Mouse (Mus musculus): ENCODE measurements around the gene Slc13a2.

Gene Slc13a2

DNA sequence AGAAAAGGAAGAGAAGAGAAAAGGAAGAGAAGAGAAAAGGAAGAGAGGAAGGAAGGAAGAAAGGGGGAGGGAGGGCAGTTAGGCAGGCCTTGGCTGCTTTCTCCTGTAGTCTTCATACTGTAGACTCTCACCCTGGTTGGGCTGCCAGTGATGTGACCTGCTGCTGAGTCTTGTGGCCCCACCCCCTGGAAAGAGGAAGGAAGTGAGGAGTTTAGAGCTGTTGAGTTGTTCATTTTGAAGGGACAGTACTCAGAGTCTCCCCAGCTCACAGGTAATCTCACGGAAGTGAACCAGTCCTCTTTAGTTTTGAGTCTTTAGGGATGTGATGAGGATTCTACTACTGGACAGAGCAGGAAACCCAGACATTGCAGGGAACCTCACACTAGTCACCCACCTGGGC lies 68.9 kb downstream of the Slc13a2 start:
- peak; percentile 44 for DNase-seq (ENCODE audit: low spot score)

DNA sequence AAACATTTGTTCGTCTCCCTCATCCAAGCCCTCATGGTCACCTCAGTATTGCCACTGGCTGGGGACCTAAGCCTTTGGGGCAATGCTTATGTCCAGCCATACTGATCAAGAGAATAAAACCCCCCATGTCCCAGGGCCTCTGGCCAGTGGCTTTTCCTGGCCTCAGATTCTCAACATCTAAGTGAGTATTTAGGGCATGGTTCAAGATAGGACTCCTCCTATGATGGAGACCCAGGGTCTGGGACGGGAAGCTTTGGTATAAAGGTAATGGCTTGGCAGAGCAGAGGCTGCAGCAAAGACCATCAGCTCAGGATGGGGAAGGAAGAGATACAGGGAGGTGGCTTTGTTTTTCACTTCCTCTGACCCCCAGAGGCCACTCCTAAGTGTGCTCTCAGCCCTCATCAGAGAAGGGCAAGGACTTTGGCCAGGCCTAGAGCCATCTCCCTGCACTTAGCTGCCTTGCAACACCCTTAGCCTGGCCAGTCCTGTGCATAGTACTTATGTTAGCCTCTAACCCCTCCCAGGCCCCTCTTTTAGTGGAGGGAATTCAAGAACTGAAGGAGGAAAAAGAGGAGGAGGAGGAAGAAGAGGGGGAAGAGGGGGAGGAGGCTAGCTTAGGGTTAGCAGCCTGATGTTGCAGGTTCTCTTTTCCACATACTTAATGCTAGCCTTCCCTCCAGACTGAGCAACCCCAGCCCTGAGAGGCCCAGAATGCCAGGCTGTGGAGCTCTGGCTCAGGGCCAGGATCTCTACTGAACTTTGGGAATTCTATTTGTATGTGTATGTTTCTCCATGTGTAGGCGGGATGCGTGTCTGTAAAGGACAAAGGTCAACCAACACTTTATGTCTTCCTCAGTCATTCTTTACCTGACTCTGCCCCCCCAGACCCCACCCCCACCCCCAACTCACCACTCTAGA lies 72.3 kb downstream of the Slc13a2 start:
- no peak for DNase-seq (ENCODE audit: low spot score)

DNA sequence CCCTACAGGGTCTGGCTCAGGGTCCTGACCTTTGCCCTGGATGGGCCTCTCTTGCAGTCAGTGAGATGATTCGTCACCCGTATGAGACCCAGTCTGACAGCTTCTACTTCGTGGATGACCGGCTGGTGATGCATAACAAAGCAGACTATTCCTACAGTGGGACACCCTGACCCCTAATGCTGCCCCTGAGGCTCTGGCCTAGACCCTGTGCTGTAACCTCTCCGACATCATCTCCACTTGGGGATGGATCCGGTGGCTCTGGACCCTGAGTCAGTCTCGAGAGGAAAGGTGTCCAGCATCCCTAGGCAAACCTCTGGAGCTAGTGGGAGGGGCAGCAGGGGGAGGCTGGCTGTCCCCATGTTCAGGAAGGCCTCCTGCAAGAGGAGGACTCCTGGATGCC lies 73.5 kb downstream of the Slc13a2 start:
- DNase-seq (ENCODE audit: low spot score): no peak

DNA sequence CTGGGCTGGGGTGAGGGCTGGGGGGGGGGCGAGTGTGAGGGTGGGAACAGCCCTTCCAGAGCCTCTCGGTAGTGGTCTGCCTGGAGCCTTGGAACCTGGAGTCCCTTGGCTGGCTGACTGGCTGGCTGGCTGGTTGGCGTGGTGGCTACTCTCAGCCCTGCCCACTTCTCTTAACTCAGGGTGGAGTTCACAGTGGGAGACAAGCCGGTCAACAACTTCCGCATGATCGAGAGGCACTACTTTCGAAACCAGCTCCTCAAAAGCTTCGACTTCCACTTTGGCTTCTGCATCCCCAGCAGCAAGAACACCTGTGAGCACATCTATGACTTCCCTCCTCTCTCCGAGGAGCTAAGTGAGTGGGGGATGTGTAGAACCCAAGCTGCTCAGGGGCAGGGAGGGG lies 74.1 kb downstream of the Slc13a2 start:
- DNase-seq (ENCODE audit: low spot score): peak; percentile 83
